14 mouse cellular contexts compared by ENCODE assay signal in genomic region chr2:78418561-78419338, GRCm38 (mm10).
DNase-seq lines count a peak whose midpoint lies in the region; ATAC-seq and TF ChIP-seq lines count a peak whose summit lies in the region.
"Had no signal": no experiment of that assay in that cellular context is flagged by ENCODE, and none has a peak within 500 bp of the region (broad histone marks: within the 10 kb centered on the region; RNA-seq: fewer than 3 reads in every experiment).

No protein-coding gene starts in this region.

- H3K4me3 ChIP-seq in heart, adult 2 months = no peak overlapping the region
- H3K4me3 ChIP-seq in heart, embryonic 12.5 days = no peak overlapping the region
- H3K4me3 ChIP-seq in intestine, embryonic 16.5 days (ENCODE audit: low read length) = no peak overlapping the region
- H3K4me3 ChIP-seq: erythroblast, embryonic 14.5 days; hindbrain, embryonic 13.5 days; limb, embryonic 15.5 days; neural tube, embryonic 13.5 days had no signal

- TF ChIP-seq EP300 in heart, adult 2 months (IDR thresholded peaks at IDR 0.05; ENCODE audit: insufficient read depth, low read depth, low read length) = no peak

- H3K27me3 ChIP-seq in heart, adult 2 months (ENCODE audit: control insufficient read depth, insufficient read depth, low read length) = no peaks in the 10 kb centered on the region
- H3K27me3 ChIP-seq in heart, embryonic 12.5 days (replicated peaks) = no peaks in the 10 kb centered on the region
- H3K27me3 ChIP-seq in intestine, embryonic 16.5 days (replicated peaks; ENCODE audit: control insufficient read depth, insufficient read depth, low read length) = no peaks in the 10 kb centered on the region
- H3K27me3 ChIP-seq: hindbrain, embryonic 13.5 days; limb, embryonic 15.5 days; neural tube, embryonic 13.5 days had no signal

- H3K79me2 ChIP-seq in heart, adult 2 months (replicated peaks; ENCODE audit: control insufficient read depth, insufficient read depth, low read length) = no peaks in the 10 kb centered on the region

- TF ChIP-seq CTCF in heart, adult 2 months (IDR thresholded peaks at IDR 0.05) = no peak

- H3K9ac ChIP-seq in heart, adult 2 months (ENCODE audit: low read depth, low read length) = no peak overlapping the region
- no peak overlapping the region for H3K9ac ChIP-seq in heart, embryonic 12.5 days
- no peak overlapping the region for H3K9ac ChIP-seq in intestine, embryonic 16.5 days (ENCODE audit: low read depth, low read length)
- H3K9ac ChIP-seq: hindbrain, embryonic 13.5 days; limb, embryonic 15.5 days; neural tube, embryonic 13.5 days had no signal

- peak overlapping the region; percentile 48 for H3K27ac ChIP-seq in heart, adult 2 months
- no peak overlapping the region for H3K27ac ChIP-seq in heart, embryonic 12.5 days (ENCODE audit: poor library complexity, severe bottlenecking)
- H3K27ac ChIP-seq in intestine, embryonic 16.5 days (ENCODE audit: low read length) = no peak overlapping the region
- H3K27ac ChIP-seq: hindbrain, embryonic 13.5 days; limb, embryonic 15.5 days; neural tube, embryonic 13.5 days had no signal

- peak; percentile 33 for DNase-seq in heart, adult 2 months
- peak; percentile 10 for DNase-seq in fibroblast of lung, adult 2 months (ENCODE audit: low read depth)
- peak; percentile 41 to 61 for DNase-seq in heart, postnatal 14 days
- no peak for DNase-seq in frontal cortex, adult 2 months (ENCODE audit: extremely low spot score in 1 of 2, low spot score in 1 of 2)
- DNase-seq in left cerebral cortex, adult 8-10 months (ENCODE audit: low spot score in 2 of 2) = no peak
- DNase-seq: cerebellum, postnatal 14 days; kidney, adult 18-20 months had no signal

- no peak overlapping the region for H3K4me2 ChIP-seq in heart, embryonic 12.5 days
- H3K4me2 ChIP-seq in intestine, embryonic 16.5 days (ENCODE audit: low read depth, low read length) = no peak overlapping the region
- H3K4me2 ChIP-seq: hindbrain, embryonic 13.5 days; limb, embryonic 15.5 days; neural tube, embryonic 13.5 days had no signal

- no peak for ATAC-seq in heart, embryonic 12.5 days (ENCODE audit: insufficient number of reproducible peaks, low FRiP score)
- peak; percentile 80 for ATAC-seq in common myeloid progenitor, adult 5-6 weeks (replicated peaks; ENCODE audit: low read depth, poor library complexity, severe bottlenecking)
- no peak for ATAC-seq in intestine, embryonic 16.5 days

- H3K9me3 ChIP-seq in heart, embryonic 12.5 days (replicated peaks) = no peaks in the 10 kb centered on the region
- no peaks in the 10 kb centered on the region for H3K9me3 ChIP-seq in intestine, embryonic 16.5 days (ENCODE audit: control insufficient read depth, low read length)
- H3K9me3 ChIP-seq: hindbrain, embryonic 13.5 days; limb, embryonic 15.5 days; neural tube, embryonic 13.5 days had no signal

- TF ChIP-seq POLR2A in heart, adult 2 months (IDR thresholded peaks at IDR 0.05; ENCODE audit: insufficient read depth, low read depth, low read length) = no peak

- H3K36me3 ChIP-seq in heart, adult 2 months (ENCODE audit: control insufficient read depth, insufficient read depth, low read length) = no peaks in the 10 kb centered on the region
- no peaks in the 10 kb centered on the region for H3K36me3 ChIP-seq in heart, embryonic 12.5 days
- H3K36me3 ChIP-seq in intestine, embryonic 16.5 days (ENCODE audit: control insufficient read depth, insufficient read depth, low read length) = no peaks in the 10 kb centered on the region
- H3K36me3 ChIP-seq: hindbrain, embryonic 13.5 days; limb, embryonic 15.5 days; neural tube, embryonic 13.5 days had no signal

- intact Hi-C loops in heart, adult 2 months (cut with DNase I) = loop anchor here (5.0 kb wide), 1 partner anchor 119 kb away; no protein-coding TSS in a partner anchor
- intact Hi-C loops in heart, postnatal 14 days (cut with DNase I) = no loop called here

- no peaks in the 10 kb centered on the region for H3K4me1 ChIP-seq in heart, adult 2 months (ENCODE audit: control insufficient read depth, insufficient read depth, low read length)
- H3K4me1 ChIP-seq in heart, embryonic 12.5 days (replicated peaks) = no peaks in the 10 kb centered on the region
- H3K4me1 ChIP-seq in intestine, embryonic 16.5 days (ENCODE audit: control insufficient read depth, insufficient read depth, low read length) = no peaks in the 10 kb centered on the region
- H3K4me1 ChIP-seq: hindbrain, embryonic 13.5 days; limb, embryonic 15.5 days; neural tube, embryonic 13.5 days had no signal

- WGBS in heart, adult 2 months = 49% methylated on average over 3 of the region's 3 CpGs
- 69% methylated on average over 3 of the region's 3 CpGs for WGBS in heart, embryonic 12.5 days
- 61% methylated on average over 3 of the region's 3 CpGs for WGBS in intestine, embryonic 16.5 days

Comparison
In these comparisons a context has a peak if more than half of its experiments do, and no peak if none do; other contexts are left out.
1. DNase-seq: peak in heart, adult 2 months (2 of 2), fibroblast of lung, adult 2 months (single experiment) and heart, postnatal 14 days (2 of 2); none in frontal cortex, adult 2 months (0 of 2) and left cerebral cortex, adult 8-10 months (0 of 2).